Comparison of ENCODE assay signal across 10 mouse cellular contexts in the genomic region with DNA sequence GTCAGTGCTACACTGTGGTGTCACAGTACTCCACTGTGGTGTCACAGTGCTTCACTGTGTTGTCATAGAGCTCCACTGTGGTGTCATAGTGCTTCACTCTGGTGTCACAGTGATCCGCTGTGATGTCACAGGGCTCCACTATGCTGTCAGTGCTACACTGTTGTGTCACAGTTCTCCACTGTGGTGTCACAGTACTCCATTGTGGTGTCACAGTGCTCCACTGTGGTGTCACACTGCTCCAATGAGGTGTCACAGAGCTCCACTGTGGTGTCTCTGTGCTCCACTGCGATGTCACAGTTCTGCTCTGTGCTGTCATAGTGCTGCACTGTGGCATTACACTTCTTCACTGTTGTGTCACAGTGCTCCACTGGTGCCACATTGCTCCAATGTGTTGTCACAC.
DNase-seq lines count a peak whose midpoint lies in the region; ATAC-seq and TF ChIP-seq lines count a peak whose summit lies in the region.
"Had no signal": no experiment of that assay in that cellular context is flagged by ENCODE, and none has a peak within 500 bp of the region (broad histone marks: within the 10 kb centered on the region; RNA-seq: fewer than 3 reads in every experiment).

No protein-coding gene starts in this region.

- 60% methylated on average over 2 of the region's 2 CpGs for WGBS in forebrain, embryonic 13.5 days
- WGBS in forebrain, postnatal 0 days = 81% methylated on average over 2 of the region's 2 CpGs
- 50% methylated on average over 2 of the region's 2 CpGs for WGBS in lung, embryonic 15.5 days
- 62% methylated on average over 2 of the region's 2 CpGs for WGBS in midbrain, embryonic 15.5 days

- H3K36me3 ChIP-seq in forebrain, embryonic 13.5 days (ENCODE audit: poor library complexity, severe bottlenecking) = no peaks in the 10 kb centered on the region
- no peaks in the 10 kb centered on the region for H3K36me3 ChIP-seq in forebrain, postnatal 0 days (ENCODE audit: insufficient read depth)
- no peaks in the 10 kb centered on the region for H3K36me3 ChIP-seq in lung, embryonic 15.5 days
- no peaks in the 10 kb centered on the region for H3K36me3 ChIP-seq in midbrain, embryonic 15.5 days (replicated peaks)

- H3K27me3 ChIP-seq in forebrain, embryonic 13.5 days = no peaks in the 10 kb centered on the region
- no peaks in the 10 kb centered on the region for H3K27me3 ChIP-seq in forebrain, postnatal 0 days (ENCODE audit: insufficient read depth, low read length)
- H3K27me3 ChIP-seq in lung, embryonic 15.5 days = no peaks in the 10 kb centered on the region
- H3K27me3 ChIP-seq in midbrain, embryonic 15.5 days (replicated peaks) = no peaks in the 10 kb centered on the region

- TF ChIP-seq CTCF in forebrain, postnatal 0 days (IDR thresholded peaks at IDR 0.05; ENCODE audit: low read depth) = no peak
- TF ChIP-seq CTCF in layer of hippocampus, adult 2 months (conservative IDR thresholded peaks at IDR 0.05) = no peak

- H3K27ac ChIP-seq in forebrain, embryonic 13.5 days = no peak overlapping the region
- H3K27ac ChIP-seq in forebrain, postnatal 0 days (ENCODE audit: low read depth, low read length) = no peak overlapping the region
- H3K27ac ChIP-seq in lung, embryonic 15.5 days = no peak overlapping the region
- H3K27ac ChIP-seq in midbrain, embryonic 15.5 days = no peak overlapping the region
- H3K27ac ChIP-seq in layer of hippocampus, adult 2 months = no peak overlapping the region

- no peak overlapping the region for H3K9ac ChIP-seq in forebrain, embryonic 13.5 days
- no peak overlapping the region for H3K9ac ChIP-seq in forebrain, postnatal 0 days
- no peak overlapping the region for H3K9ac ChIP-seq in lung, embryonic 15.5 days
- H3K9ac ChIP-seq in midbrain, embryonic 15.5 days = no peak overlapping the region

- no peak overlapping the region for H3K4me2 ChIP-seq in forebrain, embryonic 13.5 days
- H3K4me2 ChIP-seq in forebrain, postnatal 0 days (ENCODE audit: low read depth) = no peak overlapping the region
- no peak overlapping the region for H3K4me2 ChIP-seq in lung, embryonic 15.5 days
- H3K4me2 ChIP-seq in midbrain, embryonic 15.5 days = no peak overlapping the region

- H3K4me3 ChIP-seq in forebrain, embryonic 13.5 days = no peak overlapping the region
- H3K4me3 ChIP-seq in forebrain, postnatal 0 days (ENCODE audit: low read depth, low read length) = no peak overlapping the region
- H3K4me3 ChIP-seq in lung, embryonic 15.5 days = no peak overlapping the region
- H3K4me3 ChIP-seq in midbrain, embryonic 15.5 days = no peak overlapping the region
- H3K4me3 ChIP-seq in layer of hippocampus, adult 2 months = no peak overlapping the region

- DNase-seq in forebrain, postnatal 0 days = no peak
- DNase-seq in lung, postnatal 14 days = no peak
- no peak for DNase-seq in frontal cortex, adult 2 months (ENCODE audit: extremely low spot score in 1 of 2, low spot score in 1 of 2)
- no peak for DNase-seq in layer of hippocampus, adult 2 months (ENCODE audit: low spot score in 2 of 2)
- DNase-seq: gastrocnemius, postnatal 10 days; kidney, postnatal 4 days had no signal

- peaks cover 82% of the 10 kb centered on the region for H3K9me3 ChIP-seq in forebrain, embryonic 13.5 days (replicated peaks)
- peaks cover 40% of the 10 kb centered on the region for H3K9me3 ChIP-seq in forebrain, postnatal 0 days (ENCODE audit: low read length)
- no peaks in the 10 kb centered on the region; the same call in 1 of the 2 replicates for H3K9me3 ChIP-seq in lung, embryonic 15.5 days
- H3K9me3 ChIP-seq in midbrain, embryonic 15.5 days = peaks cover 19% of the 10 kb centered on the region

- ATAC-seq in forebrain, embryonic 13.5 days = 0 out of 2 replicates have a peak, but pooled peaks have one; percentile 16
- ATAC-seq in forebrain, postnatal 0 days = no peak
- peak; percentile 49; the same call in 1 of the 2 replicates for ATAC-seq in lung, embryonic 15.5 days (ENCODE audit: borderline replicate concordance, extremely low read depth, low FRiP score, low TSS enrichment)
- ATAC-seq in granulocyte monocyte progenitor cell, adult 5-6 weeks (replicated peaks; ENCODE audit: poor library complexity, severe bottlenecking) = 0 out of 2 replicates have a peak, but pooled peaks have one; percentile 17
- ATAC-seq in midbrain, embryonic 15.5 days (replicated peaks) = 0 out of 2 replicates have a peak, but pooled peaks have one; percentile 17

- H3K4me1 ChIP-seq in forebrain, embryonic 13.5 days = no peaks in the 10 kb centered on the region
- H3K4me1 ChIP-seq in forebrain, postnatal 0 days (ENCODE audit: insufficient read depth) = no peaks in the 10 kb centered on the region
- H3K4me1 ChIP-seq in lung, embryonic 15.5 days = no peaks in the 10 kb centered on the region
- H3K4me1 ChIP-seq in midbrain, embryonic 15.5 days = no peaks in the 10 kb centered on the region
